Mouse (Mus musculus) midbrain, postnatal 0 days (tissue): ENCODE results near the gene Stard8. TPM values are rescaled to one million over a fixed set of nuclear protein-coding genes. Genes with fewer than 3 reads are reported as not detected.

Source experiments
- ATAC-seq: fragments of 200-750 bp; cut with Nextera tagmentation; 2 replicates; pipeline ENCODE4 v1.8.0; 2017; ENCODE audit warnings: moderate number of reproducible peaks, mild to moderate bottlenecking, moderate TSS enrichment, moderate library complexity; ENCODE audit not compliant: low FRiP score
- DNase-seq: peaks from one replicate; pipeline ENCODE4 v3.0.0-alpha.2; 2015; ENCODE audit warnings: low spot score
- H3K27ac ChIP-seq: fragments of 300-500 bp; sonication (generic); 2 replicates; pipeline ENCODE4 v1.5.1; 2014; ENCODE audit warnings: low read depth, mild to moderate bottlenecking, low read length, mixed read lengths
- H3K27me3 ChIP-seq: fragments of 300-500 bp; sonication (generic); 2 replicates; pipeline ENCODE4 v1.6.1; 2014; ENCODE audit warnings: low read length, control low read depth, mixed read lengths; ENCODE audit not compliant: insufficient read depth
- H3K36me3 ChIP-seq: fragments of 300-500 bp; sonication (generic); 2 replicates; pipeline ENCODE4 v1.6.1; 2014; ENCODE audit warnings: low read length, control low read depth, mixed read lengths; ENCODE audit not compliant: insufficient read depth
- H3K4me1 ChIP-seq: fragments of 300-500 bp; sonication (generic); 2 replicates; pipeline ENCODE4 v1.6.1; 2014; ENCODE audit warnings: mild to moderate bottlenecking, control low read depth, antibody characterized with exemption, low read length, mixed read lengths; ENCODE audit not compliant: insufficient read depth
- H3K4me2 ChIP-seq: fragments of 300-500 bp; sonication (generic); 2 replicates; pipeline ENCODE4 v1.6.1; 2014; ENCODE audit warnings: low read depth, mild to moderate bottlenecking, low read length, mixed read lengths; ENCODE audit not compliant: poor library complexity, severe bottlenecking
- H3K4me3 ChIP-seq: fragments of 300-500 bp; sonication (generic); 2 replicates; pipeline ENCODE4 v1.5.1; 2014; ENCODE audit warnings: low read depth, mild to moderate bottlenecking, low read length, moderate library complexity
- H3K9ac ChIP-seq: fragments of 300-500 bp; sonication (generic); replicated peaks from 2 replicates; pipeline ENCODE4 v1.6.1; 2014; ENCODE audit warnings: mild to moderate bottlenecking, low read length, moderate library complexity, mixed read lengths; ENCODE audit not compliant: poor library complexity, severe bottlenecking
- H3K9me3 ChIP-seq: fragments of 300-500 bp; sonication (generic); 2 replicates; pipeline ENCODE4 v1.6.1; 2016; ENCODE audit warnings: low read length, control low read depth
- CTCF ChIP-seq: IDR thresholded peaks from 2 replicates; pipeline ENCODE4 v1.5.1; 2016; ENCODE audit warnings: antibody characterized with exemption, mild to moderate bottlenecking
- WGBS: fragments of 180-500 bp; shearing (Covaris S2); extraction: QIAGEN DNeasy Blood & Tissue Kit; methylation state at CpG from one replicate; pipeline ENCODE4 v1.1.7; 2014; 5-methylcytosine and 5-hydroxymethylcytosine counted together
- polyA plus RNA-seq: library from polyadenylated mRNA; unstranded; fragments of >200 nt; fragmentation: Nextera tagmentation; extraction: Ambion mirVana; gene quantifications from 2 replicates; pipeline ENCODE4 v1.2.1, GENCODE M21; 2015
- total RNA-seq: library from RNA; depleted of rRNA; stranded (reverse); fragments of >200 nt; gene quantifications from 2 replicates; pipeline ENCODE4 v1.2.3, GENCODE M21; 2014

Gene Stard8
- total and polyA plus RNA-seq, 2 experiments from 2014 or later, result 3.3 to 12.4 TPM

- TF ChIP-seq CTCF, result no peak
- H3K4me1 ChIP-seq, result no peaks in the 10 kb centered on the region
- no peak overlapping the region for H3K9ac ChIP-seq
Measured at GRCm38 (mm10) chrX:99046360-99047055, 43.5 kb downstream of the Stard8 start.

DNA sequence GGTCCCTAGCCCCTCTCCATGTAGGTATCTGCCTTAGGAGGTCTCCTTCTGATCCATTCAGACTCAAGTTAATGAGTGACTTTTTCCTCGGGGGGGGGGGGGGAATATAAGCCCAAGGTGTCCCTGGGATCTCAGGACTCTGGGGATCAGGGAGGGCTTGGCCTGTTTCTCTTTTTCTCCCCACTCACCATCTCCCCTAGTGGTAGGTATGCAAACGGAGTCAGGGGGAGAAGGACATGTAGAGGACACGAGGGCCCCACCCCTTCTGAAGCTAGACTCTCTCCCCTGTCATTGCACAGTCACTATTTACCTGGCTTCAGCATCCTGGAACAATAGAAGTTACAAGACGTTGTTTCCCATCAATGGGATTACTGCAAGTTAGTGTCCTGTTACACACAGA lies 45.1 kb downstream of the Stard8 start:
- H3K36me3 ChIP-seq, result no peaks in the 10 kb centered on the region
- no peak for DNase-seq
- H3K27ac ChIP-seq, result no peak overlapping the region
- no peak overlapping the region for H3K4me2 ChIP-seq
- H3K27me3 ChIP-seq, result peaks cover 5% of the 10 kb centered on the region; the same call in 1 of the 2 replicates
- ATAC-seq, result no peak
- H3K4me3 ChIP-seq, result no peak overlapping the region
- H3K9me3 ChIP-seq, result no peaks in the 10 kb centered on the region
- 45% methylated on average over 4 of the region's 4 CpGs for WGBS
- no peak overlapping the region for H3K9ac ChIP-seq
- TF ChIP-seq CTCF, result peak; percentile 41
- H3K4me1 ChIP-seq, result no peaks in the 10 kb centered on the region

More at GRCm38 (mm10) chrX:99046360-99047055, 43.5 kb downstream of the Stard8 start:
- ATAC-seq, result no peak
- Histone ChIP-seq H3K36me3 (no peaks in the 10 kb centered on the region), H3K9me3 (no peaks in the 10 kb centered on the region), H3K4me2 (no peak overlapping the region), H3K27me3 (peaks cover 10% of the 10 kb centered on the region; the same call in 1 of the 2 replicates), H3K4me3 (no peak overlapping the region), H3K27ac (no peak overlapping the region)
- no peak for DNase-seq
- WGBS, result 71% methylated on average over 5 of the region's 5 CpGs

DNA sequence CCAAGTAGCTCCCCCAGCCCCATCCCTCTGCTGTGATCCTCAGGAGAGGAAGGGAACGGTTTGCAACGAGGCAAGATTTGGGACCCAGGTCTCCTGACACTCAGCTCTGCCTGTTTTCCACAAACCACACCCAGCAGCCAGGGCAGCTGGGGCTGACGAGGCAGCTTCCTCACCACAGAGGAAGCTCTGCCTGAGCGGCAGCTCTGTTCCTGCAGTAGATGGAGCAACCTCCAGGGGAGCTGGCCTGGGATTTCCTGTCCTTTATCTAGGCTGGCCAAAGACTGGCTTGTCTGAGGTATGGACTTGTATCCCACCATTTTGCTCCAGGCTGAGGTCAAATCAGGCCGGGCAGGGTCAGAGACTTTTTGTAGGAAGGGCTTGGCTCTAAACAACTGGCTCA lies 46.2 kb downstream of the Stard8 start:
- TF ChIP-seq CTCF, result no peak

GRCm38 (mm10) chrX:99050736-99051481 lies 47.9 kb downstream of the Stard8 start:
- no peak overlapping the region for H3K4me2 ChIP-seq
- no peak for DNase-seq
- no peaks in the 10 kb centered on the region for H3K9me3 ChIP-seq
- no peaks in the 10 kb centered on the region for H3K4me1 ChIP-seq
- no peak overlapping the region for H3K9ac ChIP-seq
- H3K4me3 ChIP-seq, result no peak overlapping the region
- 81% methylated on average over 10 of the region's 10 CpGs for WGBS
- ATAC-seq, result no peak
- no peak overlapping the region for H3K27ac ChIP-seq
- no peaks in the 10 kb centered on the region for H3K36me3 ChIP-seq
- no peak for TF ChIP-seq CTCF
- H3K27me3 ChIP-seq, result no peaks in the 10 kb centered on the region; the same call in 1 of the 2 replicates

More for the DNA sequence above, 46.2 kb downstream of the Stard8 start:
- DNase-seq (no peak), ATAC-seq (no peak)
- Histone ChIP-seq H3K36me3 (no peaks in the 10 kb centered on the region), H3K4me2 (no peak overlapping the region), H3K9ac (no peak overlapping the region), H3K27ac (no peak overlapping the region), H3K9me3 (no peaks in the 10 kb centered on the region), H3K4me1 (no peaks in the 10 kb centered on the region), H3K27me3 (no peaks in the 10 kb centered on the region; the same call in 1 of the 2 replicates), H3K4me3 (no peak overlapping the region)
- WGBS, result 71% methylated on average over 5 of the region's 5 CpGs

DNA sequence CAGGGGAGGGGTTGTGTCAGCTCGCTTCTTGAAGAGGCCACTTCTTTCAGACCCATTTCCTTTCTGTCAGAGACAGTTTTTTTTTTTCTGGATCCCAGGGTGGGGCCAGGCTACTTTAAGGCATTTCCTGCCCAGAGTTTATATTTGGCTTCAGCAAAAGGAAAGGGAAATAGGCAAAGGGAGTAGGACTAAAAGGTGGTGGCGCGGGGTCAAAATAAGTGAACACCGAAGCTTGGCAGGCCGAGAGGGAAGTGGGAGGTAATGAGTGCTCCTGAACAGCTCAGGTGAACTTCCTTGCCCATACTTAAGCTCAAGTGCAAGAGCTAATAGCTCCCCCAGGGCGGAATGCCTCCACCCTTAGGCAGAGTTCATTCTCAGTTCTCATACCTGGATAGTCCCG lies 49.2 kb downstream of the Stard8 start:
- Histone ChIP-seq H3K27ac (no peak overlapping the region), H3K36me3 (no peaks in the 10 kb centered on the region), H3K4me2 (no peak overlapping the region), H3K27me3 (no peaks in the 10 kb centered on the region; the same call in 1 of the 2 replicates), H3K9ac (no peak overlapping the region), H3K4me1 (no peaks in the 10 kb centered on the region), H3K9me3 (no peaks in the 10 kb centered on the region), H3K4me3 (no peak overlapping the region)
- no peak for DNase-seq
- WGBS, result 83% methylated on average over 7 of the region's 7 CpGs
- TF ChIP-seq CTCF, result no peak
- ATAC-seq, result no peak

GRCm38 (mm10) chrX:99054512-99054911 lies 51.5 kb downstream of the Stard8 start:
- H3K36me3 ChIP-seq, result no peaks in the 10 kb centered on the region
- no peaks in the 10 kb centered on the region; the same call in 1 of the 2 replicates for H3K27me3 ChIP-seq
- H3K4me3 ChIP-seq, result no peak overlapping the region
- H3K9ac ChIP-seq, result no peak overlapping the region
- H3K4me1 ChIP-seq, result no peaks in the 10 kb centered on the region
- TF ChIP-seq CTCF, result no peak
- ATAC-seq (no peak), DNase-seq (no peak)
- no peaks in the 10 kb centered on the region for H3K9me3 ChIP-seq
- no peak overlapping the region for H3K27ac ChIP-seq
- no peak overlapping the region for H3K4me2 ChIP-seq
- 80% methylated on average over 7 of the region's 7 CpGs for whole genome bisulfite sequencing
